Mouse (Mus musculus): ENCODE data around the gene Ccdc144b.

Ccdc144b gene

DNA sequence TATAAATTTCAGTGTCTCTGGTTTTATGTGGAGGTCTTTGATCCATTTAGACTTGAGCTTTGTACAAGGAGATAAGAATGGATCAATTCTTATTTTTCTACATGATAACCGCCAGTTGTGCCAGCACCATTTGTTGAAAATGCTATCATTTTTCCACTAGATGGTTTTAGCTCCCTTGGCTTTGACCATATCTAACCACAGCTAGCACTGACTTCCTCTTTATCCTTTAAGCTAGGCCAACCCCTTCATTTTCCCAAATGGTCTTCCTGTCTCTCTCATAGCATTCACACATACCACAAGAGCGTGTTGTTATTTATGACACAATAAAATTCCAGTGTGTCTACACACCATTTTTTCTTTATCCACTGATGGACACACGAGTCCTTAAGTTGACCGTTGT lies 23.4 kb downstream of the Ccdc144b start:
- DNase-seq (ENCODE audit: low spot score): no peak

- no peak for DNase-seq (ENCODE audit: low spot score)
Observed at GRCm38 (mm10) chr3:36025732-36026131, 27.6 kb downstream of the Ccdc144b start.

GRCm38 (mm10) chr3:36011239-36011638 lies 42.1 kb downstream of the Ccdc144b start:
- DNase-seq (ENCODE audit: low spot score): no peak

- DNase-seq (ENCODE audit: low spot score): peak; percentile 5
Observed at GRCm38 (mm10) chr3:36008411-36009154, 44.8 kb downstream of the Ccdc144b start.

DNA sequence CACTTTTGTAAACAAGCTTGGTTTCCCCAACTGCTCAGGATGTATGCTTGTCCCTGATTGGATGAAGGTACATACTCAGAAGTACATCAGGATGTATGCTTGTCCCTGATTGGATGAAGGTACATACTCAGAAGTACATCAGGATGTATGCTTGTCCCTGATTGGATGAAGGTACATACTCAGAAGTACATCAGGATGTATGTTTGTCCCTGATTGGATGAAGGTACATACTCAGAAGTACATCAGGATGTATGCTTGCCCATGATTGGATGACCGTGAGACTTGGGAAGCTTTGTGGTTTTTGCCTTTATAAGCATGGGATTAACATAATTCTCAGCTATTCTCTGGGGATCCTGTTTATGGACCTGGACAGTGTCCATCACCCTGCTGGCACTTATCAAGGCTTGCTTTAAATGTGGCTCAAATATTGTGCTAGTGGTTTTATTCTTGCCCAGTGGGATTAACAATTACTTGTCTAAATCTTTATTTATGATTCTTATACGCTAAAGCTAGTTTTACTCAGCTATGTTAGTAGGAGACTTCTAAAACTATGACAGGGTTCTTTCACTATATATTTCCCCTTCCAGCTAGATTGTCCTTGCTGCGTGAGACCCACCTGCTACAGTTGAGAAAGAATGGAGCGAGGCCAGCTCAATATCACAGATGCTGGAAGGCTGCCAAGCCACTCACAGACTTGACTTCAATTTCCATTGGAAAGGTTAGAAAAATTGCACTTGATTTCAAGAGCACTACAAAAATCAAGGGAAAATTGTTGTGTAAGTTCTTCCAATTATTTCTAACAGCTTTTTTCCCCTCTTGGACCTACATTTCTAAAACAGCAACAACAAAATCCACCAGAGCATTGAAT lies 49.1 kb downstream of the Ccdc144b start:
- DNase-seq (ENCODE audit: low spot score): peak; percentile 64

DNA sequence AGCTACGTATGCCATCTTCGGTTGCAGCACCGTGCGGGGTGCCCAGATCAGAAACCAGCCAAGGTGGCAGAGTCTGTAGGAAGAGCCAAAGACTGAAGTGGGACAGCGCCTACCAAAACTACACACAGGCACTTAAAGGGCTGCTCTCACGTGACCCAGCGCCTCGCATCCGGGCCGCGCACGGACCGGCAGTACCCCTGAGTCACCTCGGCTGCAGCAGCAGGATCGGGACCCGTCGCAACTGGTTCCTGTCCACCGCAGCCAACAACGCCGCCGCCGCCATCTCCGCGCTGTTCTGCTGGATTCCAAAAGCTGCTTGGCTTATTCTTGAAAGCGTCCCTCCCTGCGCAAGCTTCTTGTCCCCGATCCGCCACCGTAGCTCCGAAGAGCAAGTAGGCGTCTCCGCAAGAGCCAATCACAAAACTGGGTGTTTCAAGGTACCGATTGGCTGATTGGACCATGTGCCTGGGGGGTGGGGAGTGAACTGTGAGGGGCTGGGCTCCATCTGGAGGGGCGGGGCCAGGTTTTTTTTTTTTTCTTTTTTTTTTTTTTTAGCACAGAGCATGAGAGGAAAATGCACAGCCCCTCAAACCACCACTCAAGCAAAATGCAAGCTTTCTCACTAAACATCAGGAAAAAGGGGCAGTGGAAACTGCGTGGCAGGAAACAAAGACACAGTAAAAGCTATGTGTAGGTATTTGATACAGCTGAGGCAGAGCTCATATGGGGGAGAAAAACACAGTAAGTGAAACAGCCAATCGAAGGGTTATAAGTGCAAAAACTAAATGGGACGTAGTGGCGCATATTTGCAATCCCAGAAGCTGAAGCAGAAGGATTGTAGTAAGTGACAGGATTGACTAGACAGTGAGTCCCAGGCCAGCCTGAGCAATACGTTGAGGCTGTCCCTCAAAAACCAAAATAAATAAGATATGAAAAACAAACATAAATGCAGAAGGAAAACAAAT lies 52.8 kb downstream of the Ccdc144b start, which contains the start of gene Mccc1:
TSS of gene Mccc1 (minus strand) at position 404 of the 965 bp plus-strand sequence.
- peak; percentile 96 for DNase-seq (ENCODE audit: low spot score)

DNA sequence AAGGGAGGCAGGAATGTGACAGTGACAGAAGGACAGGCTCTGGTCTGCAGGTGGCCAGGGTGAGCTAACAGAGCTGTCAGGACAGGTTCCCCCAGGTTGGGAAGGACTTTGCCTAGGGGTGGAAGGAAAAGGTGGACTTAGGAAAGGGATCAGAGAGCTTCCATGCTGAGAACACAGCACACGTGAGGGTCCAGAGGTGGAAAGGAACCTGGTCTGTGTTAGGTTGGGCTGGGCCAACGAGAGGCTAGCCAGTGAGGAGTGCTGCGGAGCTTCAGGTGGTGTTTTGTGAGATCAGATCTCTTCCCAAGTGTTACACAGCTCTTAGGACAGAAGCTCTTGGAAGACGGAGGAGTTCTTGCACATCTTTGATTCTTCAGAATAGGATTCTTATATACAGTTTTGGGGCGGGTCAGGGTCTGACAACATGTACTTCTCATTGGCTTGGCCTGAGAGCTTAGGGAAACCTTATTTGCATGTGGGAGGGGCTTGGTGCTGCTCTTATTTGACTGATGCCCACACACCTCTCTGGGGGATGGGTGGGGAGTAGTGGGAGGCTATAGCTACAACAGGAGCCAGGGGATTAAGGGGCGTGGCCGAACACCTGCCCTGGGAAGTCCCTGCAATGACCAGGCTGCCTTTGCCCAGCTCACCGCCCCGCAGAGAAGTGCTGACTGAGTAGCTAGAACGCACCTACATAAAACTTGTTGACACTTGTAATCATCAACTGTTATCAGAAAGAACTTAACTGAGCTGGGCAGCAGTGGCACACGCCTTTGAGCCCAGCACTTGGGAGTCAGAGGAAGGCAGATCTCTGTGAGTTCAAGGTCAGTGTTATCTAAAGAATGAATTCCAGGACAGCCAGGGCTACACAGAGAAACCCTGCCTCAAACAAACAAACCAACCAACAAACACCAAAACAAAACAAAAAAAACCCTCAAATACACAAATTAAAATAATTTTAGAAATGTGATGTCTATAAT lies 58.5 kb downstream of the Ccdc144b start:
- DNase-seq (ENCODE audit: low spot score): no peak

DNA sequence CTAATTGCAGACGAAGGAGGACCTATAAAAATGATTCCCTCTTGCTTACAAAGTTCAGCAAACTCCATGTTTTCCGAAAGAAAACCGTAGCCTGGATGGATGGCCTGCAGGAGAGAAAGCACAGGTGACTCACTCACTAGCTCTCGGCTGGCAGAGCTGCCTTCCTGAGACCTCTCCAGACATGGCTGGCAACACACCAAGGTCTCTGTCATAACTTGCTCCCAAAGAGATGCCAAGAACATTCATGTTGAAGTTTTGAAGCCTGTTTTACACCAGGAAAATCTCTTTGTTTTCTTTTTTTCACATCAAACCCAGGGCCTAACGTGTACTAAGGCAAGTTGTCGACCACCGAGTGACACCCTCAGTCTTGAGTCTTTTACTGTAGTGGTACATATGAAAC lies 62.6 kb downstream of the Ccdc144b start:
- DNase-seq (ENCODE audit: low spot score): no peak

DNA sequence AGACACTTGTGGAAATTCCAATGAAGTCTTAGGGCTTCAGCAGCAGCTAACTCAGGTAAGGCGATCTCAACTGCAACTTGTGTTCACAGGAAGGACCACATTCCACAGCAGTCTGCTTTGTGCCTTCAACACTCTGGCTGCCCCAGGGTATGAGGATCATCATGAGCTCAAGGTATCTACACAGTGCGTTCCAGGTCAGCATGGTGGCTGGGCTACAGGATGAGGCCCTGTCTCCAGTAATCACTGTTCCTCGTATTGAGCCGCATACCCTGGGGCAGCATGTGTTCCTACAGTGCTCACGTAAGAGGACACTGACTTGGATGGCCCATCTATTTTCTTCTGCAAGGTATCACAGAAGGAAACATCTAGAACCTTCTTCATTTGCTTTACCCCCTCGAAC lies 65.3 kb downstream of the Ccdc144b start:
- DNase-seq (ENCODE audit: low spot score): no peak

DNA sequence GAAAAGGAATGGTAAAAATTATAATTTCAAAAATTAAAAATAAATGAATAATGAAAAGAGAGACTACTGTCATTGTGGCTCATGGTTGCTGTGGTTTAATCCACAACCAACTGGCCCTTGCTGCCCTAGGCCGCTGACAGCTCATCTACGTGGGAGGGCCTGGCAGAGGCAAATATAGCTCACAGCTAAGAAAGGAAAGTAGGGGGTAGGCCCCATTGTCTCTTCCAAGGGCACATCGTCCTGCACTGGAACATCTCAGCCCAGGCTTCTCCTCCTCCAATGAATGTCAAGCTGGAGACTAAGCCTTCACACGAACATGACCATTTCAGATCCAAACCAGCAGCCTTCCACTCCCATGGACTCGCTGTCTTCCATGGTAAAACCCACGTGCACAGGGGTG lies 67.1 kb downstream of the Ccdc144b start:
- no peak for DNase-seq (ENCODE audit: low spot score)

DNA sequence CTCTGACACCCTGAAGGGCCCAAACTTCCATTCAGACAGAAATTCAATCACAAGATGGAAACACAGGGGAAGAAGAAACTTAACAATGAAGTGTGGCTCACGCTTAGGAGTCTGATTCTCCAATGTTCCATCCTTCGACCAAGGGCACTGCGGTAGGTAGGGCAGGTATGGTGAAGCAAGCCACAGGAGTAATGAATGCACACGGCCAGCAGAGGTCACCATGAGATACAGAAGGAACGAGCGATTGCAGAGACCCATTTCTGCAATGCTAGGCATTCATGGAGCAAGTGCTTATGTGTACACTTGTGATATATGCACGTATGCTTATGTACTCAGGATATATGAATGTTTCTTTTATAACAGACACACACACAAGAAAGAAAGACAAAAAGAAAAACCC lies 79.8 kb downstream of the Ccdc144b start:
- peak; percentile 29 for DNase-seq (ENCODE audit: low spot score)

DNA sequence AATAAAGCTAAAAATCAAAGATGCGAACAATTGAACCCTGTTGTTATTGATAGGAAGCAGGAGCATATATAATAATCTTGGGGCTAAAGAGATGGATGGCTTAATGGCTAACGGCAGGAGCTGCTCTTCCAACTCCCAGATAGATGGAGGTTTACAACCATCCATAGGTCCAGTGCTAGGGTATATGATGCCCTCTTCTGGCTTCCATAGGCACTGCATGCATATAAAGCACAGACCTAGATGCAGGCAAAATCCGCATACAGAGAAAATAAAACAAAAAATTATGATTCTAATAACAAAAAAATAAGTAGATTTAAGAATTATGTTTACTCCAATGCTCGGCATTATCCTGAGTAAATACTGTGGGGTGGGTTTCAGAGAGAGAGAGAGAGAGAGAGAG lies 80.4 kb downstream of the Ccdc144b start:
- peak; percentile 10 for DNase-seq (ENCODE audit: low spot score)

DNA sequence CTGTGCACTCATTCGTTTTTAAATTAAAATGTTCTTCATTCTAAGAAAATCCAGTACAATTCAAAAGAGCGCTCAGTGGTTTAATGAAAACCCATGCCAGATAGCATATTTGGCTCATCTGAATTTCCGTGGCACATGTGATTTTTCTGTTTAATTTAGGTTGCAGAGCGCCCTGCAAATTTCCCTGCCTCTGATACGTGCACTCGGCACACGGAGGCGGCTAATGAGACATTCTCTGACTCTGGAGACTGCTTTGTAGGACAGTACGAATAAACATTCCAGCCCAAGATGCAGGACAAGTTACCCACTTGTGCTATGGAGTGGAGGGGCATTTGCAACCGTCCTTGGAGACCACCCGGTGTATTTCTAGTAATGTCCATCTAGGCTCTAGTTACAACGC lies 82.2 kb downstream of the Ccdc144b start:
- no peak for DNase-seq (ENCODE audit: low spot score)

DNA sequence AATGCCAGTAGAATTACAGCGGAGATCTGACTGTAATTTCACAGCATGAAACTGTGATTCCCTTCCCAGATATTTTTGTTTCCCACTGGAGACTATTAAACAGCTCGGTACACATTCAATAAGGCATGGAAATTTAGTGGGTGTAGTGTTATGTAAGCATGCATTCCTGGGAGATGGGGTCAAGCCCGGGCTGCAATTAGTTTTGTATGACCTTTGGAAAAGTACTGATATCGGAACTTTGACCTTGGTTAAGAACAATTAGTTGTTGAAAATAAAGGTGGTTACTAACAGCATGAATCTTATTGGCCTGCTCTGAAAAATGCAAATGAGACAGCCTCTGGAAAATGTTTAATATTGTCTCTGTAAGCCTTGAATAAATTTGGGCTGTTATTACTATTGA lies 82.9 kb downstream of the Ccdc144b start:
- no peak for DNase-seq (ENCODE audit: low spot score)

DNA sequence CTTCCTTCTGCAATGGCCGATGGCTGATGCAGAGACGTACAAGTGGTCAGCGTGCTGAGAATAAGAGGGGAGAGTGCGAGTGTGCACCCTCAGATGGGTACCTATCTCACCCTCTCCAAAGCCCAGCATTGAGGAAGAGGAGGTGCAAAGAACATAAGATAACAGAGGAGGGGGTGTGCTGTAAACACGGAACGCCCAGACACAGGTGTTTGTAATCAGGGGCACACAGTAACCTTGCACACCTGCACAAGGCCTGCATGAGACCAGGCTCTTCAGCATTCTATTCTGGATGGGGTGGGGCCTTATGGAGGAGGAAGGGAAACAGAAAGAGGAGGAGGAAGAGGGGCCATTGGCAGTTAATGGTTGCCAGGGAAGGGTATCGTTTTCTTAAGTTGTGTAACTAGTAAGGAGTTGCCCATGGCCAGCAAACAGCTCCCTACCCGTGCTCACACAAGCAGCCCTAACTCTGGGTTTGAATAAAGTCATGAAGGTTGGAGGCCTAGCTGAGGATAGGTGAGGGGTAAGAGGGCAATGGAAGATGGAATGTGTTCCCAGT lies 85.9 kb downstream of the Ccdc144b start:
- no peak for DNase-seq (ENCODE audit: low spot score)

DNA sequence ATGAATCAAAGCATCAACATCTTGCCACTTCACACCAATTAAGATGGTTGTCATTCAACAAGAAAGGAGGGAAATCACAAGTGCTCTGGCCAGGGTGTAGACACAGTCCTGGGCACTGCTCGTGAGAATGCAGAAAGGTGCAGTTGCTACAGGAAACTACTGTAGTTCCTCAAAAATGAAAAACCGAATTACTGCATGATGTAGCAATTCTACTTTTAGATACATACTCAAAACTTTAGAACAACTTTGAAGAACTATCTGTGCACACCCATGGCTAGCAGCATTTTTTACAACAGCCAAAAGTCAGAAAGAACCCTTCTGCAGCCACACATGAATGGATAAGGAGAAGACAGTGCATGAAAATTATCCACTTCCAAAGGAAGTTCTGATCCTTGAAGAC lies 86.9 kb downstream of the Ccdc144b start:
- no peak for DNase-seq (ENCODE audit: low spot score)

- no peak for DNase-seq (ENCODE audit: low spot score)
Observed at GRCm38 (mm10) chr3:35964928-35965327, 88.4 kb downstream of the Ccdc144b start.

DNA sequence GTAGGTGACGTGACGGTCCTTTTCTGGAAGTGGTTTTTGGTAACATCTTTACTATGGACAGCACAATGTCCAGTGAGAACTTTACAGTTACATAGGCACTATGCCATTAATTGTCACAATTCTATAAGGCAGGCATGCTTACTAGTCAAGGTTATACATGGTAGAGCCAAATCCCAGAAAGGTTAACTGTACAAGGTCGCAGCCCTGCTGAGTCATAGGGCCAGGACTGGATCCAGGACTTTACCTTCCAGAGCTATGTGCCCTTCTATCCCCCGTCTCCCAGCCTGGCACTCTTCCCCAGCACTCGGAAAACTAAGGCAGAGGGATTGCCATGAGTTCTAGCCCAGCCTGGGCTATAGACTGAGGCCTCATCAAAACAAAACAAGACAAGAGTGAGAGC lies 89.4 kb downstream of the Ccdc144b start:
- no peak for DNase-seq (ENCODE audit: low spot score)

DNA sequence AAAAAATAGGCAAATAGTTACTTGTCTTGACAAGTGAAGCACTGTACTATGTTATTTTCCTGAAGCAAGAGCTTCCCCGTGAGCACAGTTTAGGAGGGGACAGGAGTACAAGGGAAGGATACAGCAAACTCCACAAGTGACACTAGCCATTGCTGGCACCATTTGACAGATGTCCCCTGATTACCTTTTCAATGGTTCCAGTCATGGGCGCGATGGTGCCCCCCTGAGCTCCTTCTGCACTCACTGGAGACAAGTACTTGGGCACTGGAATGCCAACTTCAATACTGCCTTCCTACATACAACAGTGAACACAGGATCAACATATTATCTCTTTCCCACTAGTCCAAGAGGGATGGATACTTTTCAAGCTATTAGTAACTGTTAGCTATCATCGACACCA lies 89.9 kb downstream of the Ccdc144b start:
- no peak for DNase-seq (ENCODE audit: low spot score)

DNA sequence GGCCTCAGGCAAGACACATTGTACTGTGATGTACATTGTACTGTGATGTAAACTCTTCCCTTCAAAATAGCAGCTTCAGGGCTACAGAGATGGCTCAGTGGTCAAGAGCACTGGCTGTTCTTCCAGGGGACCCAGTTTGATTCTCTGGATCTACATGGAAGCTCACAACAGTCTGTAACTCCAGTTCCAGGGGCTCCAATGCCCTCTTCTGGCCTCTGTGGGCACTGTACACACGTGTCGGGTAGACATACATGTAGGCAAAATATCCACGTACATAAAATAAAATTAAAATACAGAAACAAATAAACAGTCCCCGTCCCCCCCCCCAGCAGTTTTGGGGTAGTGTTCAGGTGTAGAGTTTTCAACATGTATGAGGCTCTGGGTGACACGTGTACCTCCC lies 90.4 kb downstream of the Ccdc144b start:
- no peak for DNase-seq (ENCODE audit: low spot score)

All from lung, postnatal 25 days (tissue).